Comparison of ENCODE assay signal across 14 mouse cellular contexts in the genomic region with DNA sequence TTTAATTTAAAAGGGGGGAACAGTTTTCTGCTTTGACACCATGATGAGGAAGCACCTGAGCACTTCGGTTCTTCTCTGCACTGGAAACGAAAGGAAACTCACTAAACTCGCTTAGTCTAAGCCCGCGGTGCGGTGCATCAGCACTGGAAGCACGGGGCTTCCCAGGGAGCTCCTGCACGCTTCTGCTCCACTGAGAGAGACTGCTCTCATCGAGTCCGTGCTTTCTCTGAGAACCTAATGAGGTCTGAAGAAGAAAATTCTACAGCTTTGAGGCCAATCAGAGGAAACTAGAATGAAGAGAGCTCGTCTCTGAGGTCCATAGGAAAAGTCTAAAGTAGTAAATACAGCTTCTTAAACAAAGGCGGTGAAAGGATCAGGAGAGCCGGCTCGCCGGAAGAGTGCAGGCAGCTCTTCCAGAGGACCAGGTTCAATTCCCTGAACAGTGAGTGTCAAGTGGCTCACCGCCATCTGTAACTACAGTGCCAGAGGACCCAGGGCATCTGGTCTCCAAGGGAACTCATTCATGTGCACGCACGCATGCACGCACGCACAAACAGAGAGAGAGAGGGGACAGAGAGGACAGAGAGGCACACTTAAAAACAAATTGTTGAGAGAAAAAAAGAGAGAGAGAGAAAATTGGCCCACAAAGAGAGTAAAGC. TPM values are rescaled to one million over a fixed set of nuclear protein-coding genes. Genes with fewer than 3 reads are reported as not detected.
DNase-seq lines count a peak whose midpoint lies in the region; ATAC-seq and TF ChIP-seq lines count a peak whose summit lies in the region.
"Had no signal": no experiment of that assay in that cellular context is flagged by ENCODE, and none has a peak within 500 bp of the region (broad histone marks: within the 10 kb centered on the region; RNA-seq: fewer than 3 reads in every experiment).

No protein-coding gene starts in this region.

- no peak overlapping the region for H3K9ac ChIP-seq in hindbrain, embryonic 11.5 days (ENCODE audit: low read depth, low read length)
- no peak overlapping the region; the same call in 1 of the 2 replicates for H3K9ac ChIP-seq in midbrain, embryonic 14.5 days (replicated peaks; ENCODE audit: low read length)
- H3K9ac ChIP-seq: embryonic facial prominence, embryonic 15.5 days had no signal

- no peaks in the 10 kb centered on the region for H3K9me3 ChIP-seq in E14TG2a.4 (ENCODE audit: low read length)
- H3K9me3 ChIP-seq in embryonic facial prominence, embryonic 10.5 days: no peaks in the 10 kb centered on the region
- no peaks in the 10 kb centered on the region for H3K9me3 ChIP-seq in hindbrain, embryonic 11.5 days (ENCODE audit: control insufficient read depth, low read length)
- H3K9me3 ChIP-seq in midbrain, embryonic 14.5 days (ENCODE audit: control insufficient read depth, low read length): no peaks in the 10 kb centered on the region
- H3K9me3 ChIP-seq: embryonic facial prominence, embryonic 15.5 days had no signal

- no peak for ATAC-seq in hindbrain, embryonic 11.5 days (ENCODE audit: low FRiP score)
- ATAC-seq in midbrain, embryonic 14.5 days (ENCODE audit: low FRiP score, low TSS enrichment): no peak
- ATAC-seq: CD4-positive, CD25-positive, alpha-beta regulatory T cell, adult 4 months had no signal

- peaks cover 57% of the 10 kb centered on the region for H3K36me3 ChIP-seq in E14TG2a.4 (ENCODE audit: insufficient read depth, low read length)
- peaks cover 9% of the 10 kb centered on the region for H3K36me3 ChIP-seq in embryonic facial prominence, embryonic 10.5 days (replicated peaks)
- H3K36me3 ChIP-seq in hindbrain, embryonic 11.5 days (ENCODE audit: control insufficient read depth, insufficient read depth, low read length): no peaks in the 10 kb centered on the region
- peaks cover 3% of the 10 kb centered on the region; the same call in 1 of the 2 replicates for H3K36me3 ChIP-seq in midbrain, embryonic 14.5 days (ENCODE audit: control insufficient read depth, insufficient read depth, low read length)
- H3K36me3 ChIP-seq: embryonic facial prominence, embryonic 15.5 days had no signal

- H3K27ac ChIP-seq in embryonic facial prominence, embryonic 10.5 days (replicated peaks): 0 out of 2 replicates have a peak overlapping the region, but pooled peaks have one; percentile 35
- no peak overlapping the region for H3K27ac ChIP-seq in hindbrain, embryonic 11.5 days (ENCODE audit: low read depth, low read length)
- H3K27ac ChIP-seq in midbrain, embryonic 14.5 days (replicated peaks; ENCODE audit: low read depth, low read length): no peak overlapping the region; the same call in 1 of the 2 replicates
- H3K27ac ChIP-seq: embryonic facial prominence, embryonic 15.5 days; macrophage had no signal

- peak overlapping the region; percentile 21; the same call in 1 of the 2 replicates for H3K4me3 ChIP-seq in E14TG2a.4 (replicated peaks; ENCODE audit: low read length)
- no peak overlapping the region; the same call in 1 of the 2 replicates for H3K4me3 ChIP-seq in embryonic facial prominence, embryonic 10.5 days
- H3K4me3 ChIP-seq in hindbrain, embryonic 11.5 days (ENCODE audit: low read depth, low read length): no peak overlapping the region
- H3K4me3 ChIP-seq in midbrain, embryonic 14.5 days (replicated peaks; ENCODE audit: low read depth, low read length): peak overlapping the region; percentile 15; the same call in 1 of the 2 replicates
- H3K4me3 ChIP-seq: embryonic facial prominence, embryonic 15.5 days had no signal

- WGBS in embryonic facial prominence, embryonic 10.5 days: 82% methylated on average over 20 of the region's 20 CpGs
- WGBS in hindbrain, embryonic 11.5 days: 74% methylated on average over 20 of the region's 20 CpGs
- 57% methylated on average over 20 of the region's 20 CpGs for WGBS in midbrain, embryonic 14.5 days

- no peak for TF ChIP-seq CTCF in E14TG2a.4 (conservative IDR thresholded peaks at IDR 0.05; ENCODE audit: low read length)

- H3K4me1 ChIP-seq in E14TG2a.4 (replicated peaks; ENCODE audit: low read depth, low read length): peaks cover 76% of the 10 kb centered on the region
- H3K4me1 ChIP-seq in embryonic facial prominence, embryonic 10.5 days: peaks cover 73% of the 10 kb centered on the region
- peaks cover 10% of the 10 kb centered on the region; the same call in 1 of the 2 replicates for H3K4me1 ChIP-seq in hindbrain, embryonic 11.5 days (replicated peaks; ENCODE audit: control insufficient read depth, insufficient read depth, low read length)
- H3K4me1 ChIP-seq in midbrain, embryonic 14.5 days (ENCODE audit: control insufficient read depth, insufficient read depth, low read length): peaks cover 45% of the 10 kb centered on the region

- no peak for DNase-seq in embryonic facial prominence, embryonic 10.5 days (ENCODE audit: low spot score)
- no peak for DNase-seq in hindbrain, embryonic 11.5 days (ENCODE audit: low spot score)
- DNase-seq in midbrain, embryonic 14.5 days: peak; percentile 40
- no peak for DNase-seq in thymus, postnatal 36 days
- DNase-seq in cerebellum, adult 18-20 months: no peak
- DNase-seq in kidney, adult 9 months: no peak
- DNase-seq: cerebellum, postnatal 36 days; heart, adult 18-20 months; heart, postnatal 14 days; kidney, adult 18-20 months had no signal

- H3K27me3 ChIP-seq in E14TG2a.4 (ENCODE audit: insufficient read depth, low read length): no peaks in the 10 kb centered on the region
- H3K27me3 ChIP-seq in embryonic facial prominence, embryonic 10.5 days (replicated peaks; ENCODE audit: low read depth, poor library complexity, severe bottlenecking): peaks cover 10% of the 10 kb centered on the region
- no peaks in the 10 kb centered on the region for H3K27me3 ChIP-seq in hindbrain, embryonic 11.5 days (ENCODE audit: control insufficient read depth, insufficient read depth, low read length)
- H3K27me3 ChIP-seq in midbrain, embryonic 14.5 days (ENCODE audit: control insufficient read depth, insufficient read depth, low read length): no peaks in the 10 kb centered on the region

- peak overlapping the region; percentile 14; the same call in 1 of the 2 replicates for H3K4me2 ChIP-seq in hindbrain, embryonic 11.5 days (replicated peaks; ENCODE audit: low read depth, low read length)
- peak overlapping the region; percentile 98 for H3K4me2 ChIP-seq in midbrain, embryonic 14.5 days (ENCODE audit: low read length)
- H3K4me2 ChIP-seq: embryonic facial prominence, embryonic 15.5 days had no signal

RNA-seq across cellular contexts. Expression of gene Bcat1, which starts 30.9 kb away (rescaled TPM):
- polyA plus RNA-seq in embryonic facial prominence, embryonic 10.5 days (2016; fragmentation: Nextera tagmentation; extraction: Ambion mirVana): 126 and 141 TPM in 2 replicates
- 116 and 135 TPM in 2 replicates for polyA plus RNA-seq in hindbrain, embryonic 11.5 days (2014; fragmentation: Nextera tagmentation; extraction: Ambion mirVana)
- polyA plus RNA-seq in midbrain, embryonic 14.5 days (2014; fragmentation: Nextera tagmentation; extraction: Ambion mirVana): 94.4 and 117 TPM in 2 replicates
- polyA plus RNA-seq: macrophage had no signal

Comparison
In these comparisons a context has a peak if more than half of its experiments do, and no peak if none do; other contexts are left out.
1. H3K4me3 ChIP-seq: peak in E14TG2a.4 (single experiment) and midbrain, embryonic 14.5 days (single experiment); none in embryonic facial prominence, embryonic 10.5 days (single experiment) and hindbrain, embryonic 11.5 days (single experiment).